Mouse (Mus musculus): Measurements from ENCODE around the gene Ttll10. TPM values are rescaled to one million over a fixed set of nuclear protein-coding genes. Genes with fewer than 3 reads are reported as not detected.

Ttll10 gene
- polyA plus RNA-seq, 2 experiments, result 0.38 to 0.42 TPM

- no peak overlapping the region for H3K9ac ChIP-seq (replicated peaks)
- no peaks in the 10 kb centered on the region for H3K36me3 ChIP-seq (replicated peaks; ENCODE audit: control insufficient read depth, insufficient read depth, low read depth)
- TF ChIP-seq EP300 (IDR thresholded peaks at IDR 0.05; ENCODE audit: low read depth) (no peak), CTCF (IDR thresholded peaks at IDR 0.05; ENCODE audit: low read depth) (no peak)
- H3K4me2 ChIP-seq (ENCODE audit: low read depth), result no peak overlapping the region
- WGBS (ENCODE audit: insufficient replicate concordance), result 18% methylated on average over 9 of the region's 9 CpGs
- H3K27me3 ChIP-seq (ENCODE audit: control insufficient read depth, insufficient read depth, low read length), result no peaks in the 10 kb centered on the region
- no peak for DNase-seq (ENCODE audit: low read depth in 3 of 3, low spot score in 3 of 3)
- no peak overlapping the region for H3K4me3 ChIP-seq (ENCODE audit: insufficient read depth in 1 of 2, low read depth in 2 of 2, low read length in 2 of 2)
- ATAC-seq (ENCODE audit: insufficient read depth), result no peak
- H3K9me3 ChIP-seq (ENCODE audit: control insufficient read depth, low read length), result no peaks in the 10 kb centered on the region
- H3K4me1 ChIP-seq (replicated peaks; ENCODE audit: control insufficient read depth in 2 of 2, insufficient read depth in 2 of 2, low read length in 1 of 2), result 0 out of 4 replicates have a peak, but pooled peaks cover 0 to 3% of the 10 kb centered on the region in 2 experiments
- no peak overlapping the region for H3K27ac ChIP-seq
Measured at GRCm38 (mm10) chr4:156021942-156022419, 37.2 kb downstream of the Ttll10 start.

GRCm38 (mm10) chr4:156021381-156021780 lies 37.8 kb downstream of the Ttll10 start:
- Histone ChIP-seq H3K36me3 (replicated peaks; ENCODE audit: control insufficient read depth, insufficient read depth, low read depth) (no peaks in the 10 kb centered on the region), H3K4me3 (ENCODE audit: insufficient read depth in 1 of 2, low read depth in 2 of 2, low read length in 2 of 2) (no peak overlapping the region), H3K4me2 (ENCODE audit: low read depth) (no peak overlapping the region), H3K9ac (replicated peaks) (no peak overlapping the region), H3K4me1 (replicated peaks; ENCODE audit: control insufficient read depth in 2 of 2, insufficient read depth in 2 of 2, low read length in 1 of 2) (0 out of 4 replicates have a peak, but pooled peaks cover 0 to 3% of the 10 kb centered on the region in 2 experiments), H3K27ac (no peak overlapping the region), H3K27me3 (ENCODE audit: control insufficient read depth, insufficient read depth, low read length) (no peaks in the 10 kb centered on the region), H3K9me3 (ENCODE audit: control insufficient read depth, low read length) (no peaks in the 10 kb centered on the region)
- TF ChIP-seq EP300 (IDR thresholded peaks at IDR 0.05; ENCODE audit: low read depth), result no peak
- TF ChIP-seq CTCF (IDR thresholded peaks at IDR 0.05; ENCODE audit: low read depth), result no peak
- ATAC-seq (ENCODE audit: insufficient read depth), result no peak
- no peak for DNase-seq (ENCODE audit: low read depth in 3 of 3, low spot score in 3 of 3)
- WGBS (ENCODE audit: insufficient replicate concordance), result 44% methylated on average over 3 of the region's 3 CpGs

- Histone ChIP-seq H3K4me3 (ENCODE audit: insufficient read depth in 1 of 2, low read depth in 2 of 2, low read length in 2 of 2) (no peak overlapping the region), H3K27ac (no peak overlapping the region), H3K27me3 (ENCODE audit: control insufficient read depth, insufficient read depth, low read length) (no peaks in the 10 kb centered on the region), H3K36me3 (replicated peaks; ENCODE audit: control insufficient read depth, insufficient read depth, low read depth) (no peaks in the 10 kb centered on the region), H3K9ac (replicated peaks) (no peak overlapping the region), H3K9me3 (ENCODE audit: control insufficient read depth, low read length) (no peaks in the 10 kb centered on the region), H3K4me2 (ENCODE audit: low read depth) (no peak overlapping the region), H3K4me1 (replicated peaks; ENCODE audit: control insufficient read depth in 2 of 2, insufficient read depth in 2 of 2, low read length in 1 of 2) (0 out of 4 replicates have a peak, but pooled peaks cover 0 to 3% of the 10 kb centered on the region in 2 experiments)
- 78% methylated on average over 12 of the region's 12 CpGs for WGBS (ENCODE audit: insufficient replicate concordance)
- no peak for TF ChIP-seq EP300 (IDR thresholded peaks at IDR 0.05; ENCODE audit: low read depth)
- no peak for TF ChIP-seq CTCF (IDR thresholded peaks at IDR 0.05; ENCODE audit: low read depth)
- ATAC-seq (ENCODE audit: insufficient read depth), result no peak
- DNase-seq (ENCODE audit: low read depth in 3 of 3, low spot score in 3 of 3), result no peak
Measured at GRCm38 (mm10) chr4:156019771-156020170, 39.4 kb downstream of the Ttll10 start.

GRCm38 (mm10) chr4:156014436-156014835 lies 44.8 kb downstream of the Ttll10 start:
- Histone ChIP-seq H3K4me1 (replicated peaks; ENCODE audit: control insufficient read depth in 2 of 2, insufficient read depth in 2 of 2, low read length in 1 of 2) (no peaks in the 10 kb centered on the region), H3K9me3 (ENCODE audit: control insufficient read depth, low read length) (no peaks in the 10 kb centered on the region), H3K4me2 (ENCODE audit: low read depth) (no peak overlapping the region), H3K36me3 (replicated peaks; ENCODE audit: control insufficient read depth, insufficient read depth, low read depth) (peaks cover 26% of the 10 kb centered on the region), H3K9ac (replicated peaks) (no peak overlapping the region), H3K4me3 (ENCODE audit: insufficient read depth in 1 of 2, low read depth in 2 of 2, low read length in 2 of 2) (no peak overlapping the region), H3K27ac (no peak overlapping the region), H3K27me3 (ENCODE audit: control insufficient read depth, insufficient read depth, low read length) (no peaks in the 10 kb centered on the region)
- TF ChIP-seq CTCF (IDR thresholded peaks at IDR 0.05; ENCODE audit: low read depth) (no peak), EP300 (IDR thresholded peaks at IDR 0.05; ENCODE audit: low read depth) (no peak)
- DNase-seq (ENCODE audit: low read depth in 3 of 3, low spot score in 3 of 3) (no peak), ATAC-seq (ENCODE audit: insufficient read depth) (no peak)
- WGBS (ENCODE audit: insufficient replicate concordance), result 77% methylated on average over 2 of the region's 2 CpGs

- Histone ChIP-seq H3K4me2 (ENCODE audit: low read depth) (no peak within 1 kb of the TSS), H3K27me3 (ENCODE audit: control insufficient read depth, insufficient read depth, low read length) (no peaks in the 10 kb centered on the region), H3K4me3 (ENCODE audit: insufficient read depth in 1 of 2, low read depth in 2 of 2, low read length in 2 of 2) (no peak within 1 kb of the TSS), H3K27ac (no peak within 1 kb of the TSS), H3K4me1 (replicated peaks; ENCODE audit: control insufficient read depth in 2 of 2, insufficient read depth in 2 of 2, low read length in 1 of 2) (no peaks in the 10 kb centered on the region), H3K36me3 (replicated peaks; ENCODE audit: control insufficient read depth, insufficient read depth, low read depth) (peaks cover 34% of the 10 kb centered on the region), H3K9me3 (ENCODE audit: control insufficient read depth, low read length) (no peaks in the 10 kb centered on the region), H3K9ac (replicated peaks) (no peak within 1 kb of the TSS)
- 68% methylated on average over 8 of the region's 8 CpGs for WGBS (ENCODE audit: insufficient replicate concordance)
- TF ChIP-seq EP300 (IDR thresholded peaks at IDR 0.05; ENCODE audit: low read depth) (no peak), CTCF (IDR thresholded peaks at IDR 0.05; ENCODE audit: low read depth) (no peak)
- ATAC-seq (ENCODE audit: insufficient read depth), result no peak
- no peak for DNase-seq (ENCODE audit: low read depth in 3 of 3, low spot score in 3 of 3)
Measured at GRCm38 (mm10) chr4:156013637-156014036, 45.6 kb downstream of the Ttll10 start, which contains the start of gene Tnfrsf4. Gene Tnfrsf4, plus strand, starts transcription at chr4:156013843.
